Mouse (Mus musculus) spleen, postnatal 36 days (tissue): ENCODE results near the gene Syne2.

Source experiments
- DNase-seq, 2 experiments: peaks; one replicate each; pipeline ENCODE4 v3.0.0; 2022; ENCODE audit warnings: low spot score in 2 of 2, mixed read lengths in 1 of 2

Syne2 gene

DNA sequence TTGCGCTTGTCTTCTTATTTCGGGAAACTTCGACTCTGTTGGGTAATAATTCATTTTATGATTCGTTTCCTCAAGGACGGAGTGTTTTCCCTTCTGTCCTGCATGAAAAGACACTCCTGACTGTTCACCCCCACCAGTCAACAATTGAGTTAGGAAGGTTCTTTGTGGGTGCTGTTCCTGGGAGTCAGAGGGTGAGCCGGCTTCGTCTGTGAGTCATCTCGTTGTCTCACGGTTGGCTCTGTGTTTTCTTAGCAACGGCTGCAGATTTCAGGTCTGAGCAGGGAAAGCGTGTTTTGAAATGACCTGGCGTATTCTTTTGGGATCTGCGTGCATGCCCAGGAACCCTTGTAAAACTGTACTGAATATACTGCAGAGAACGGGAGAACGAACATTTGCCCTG lies 9.8 kb downstream of the Syne2 start:
- DNase-seq: no peak

DNA sequence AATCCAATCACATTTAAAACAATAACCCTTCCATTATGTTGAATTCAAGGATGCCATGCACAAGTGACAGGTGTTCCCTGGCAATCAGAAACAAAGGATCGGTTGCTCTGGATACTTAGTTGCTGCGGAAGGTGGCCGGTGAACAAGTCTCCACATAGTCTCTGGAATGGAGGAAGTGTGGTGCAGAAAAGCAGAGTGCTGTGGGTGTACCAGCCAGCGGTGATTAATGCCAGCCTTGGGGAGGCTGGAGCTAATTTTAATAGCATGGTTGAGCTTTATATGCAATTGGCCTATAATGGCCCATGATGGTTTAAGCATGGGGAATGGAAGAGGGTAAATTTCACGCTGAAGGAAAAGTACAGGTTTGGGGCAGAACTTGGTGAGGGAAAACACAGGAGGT lies 11.7 kb downstream of the Syne2 start:
- no peak for DNase-seq

DNA sequence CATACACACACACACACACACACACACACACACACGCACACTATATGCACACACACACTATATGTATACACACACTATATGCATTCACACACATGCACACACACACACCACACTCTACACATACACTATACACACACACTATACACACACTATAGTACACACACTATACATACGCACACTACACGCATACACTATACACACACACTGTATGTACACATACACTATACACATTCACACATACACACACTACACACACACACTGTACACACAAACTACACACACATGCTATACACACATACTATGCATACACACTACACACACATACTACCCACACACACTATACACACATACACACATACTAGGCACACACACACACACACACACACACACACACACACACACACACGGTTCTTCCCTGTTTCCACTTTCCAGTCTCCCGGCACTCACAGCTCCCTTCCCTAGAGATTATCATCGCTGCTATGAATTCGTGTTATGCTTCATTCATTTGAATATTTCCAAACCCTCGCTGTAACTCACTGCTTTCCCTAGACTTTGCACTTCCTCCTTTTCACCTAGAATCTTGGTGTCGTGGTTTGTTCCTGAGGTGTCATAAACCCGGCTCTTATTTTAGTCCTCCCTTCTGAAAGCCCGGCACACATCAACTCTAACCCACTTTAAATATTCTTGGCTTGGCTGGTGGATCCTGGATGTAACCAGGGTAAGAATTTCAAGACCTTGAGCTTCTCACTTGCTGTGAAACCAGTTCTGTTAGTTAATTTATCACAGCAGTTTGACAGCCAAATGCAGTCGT lies 15.4 kb downstream of the Syne2 start:
- DNase-seq: no peak

DNA sequence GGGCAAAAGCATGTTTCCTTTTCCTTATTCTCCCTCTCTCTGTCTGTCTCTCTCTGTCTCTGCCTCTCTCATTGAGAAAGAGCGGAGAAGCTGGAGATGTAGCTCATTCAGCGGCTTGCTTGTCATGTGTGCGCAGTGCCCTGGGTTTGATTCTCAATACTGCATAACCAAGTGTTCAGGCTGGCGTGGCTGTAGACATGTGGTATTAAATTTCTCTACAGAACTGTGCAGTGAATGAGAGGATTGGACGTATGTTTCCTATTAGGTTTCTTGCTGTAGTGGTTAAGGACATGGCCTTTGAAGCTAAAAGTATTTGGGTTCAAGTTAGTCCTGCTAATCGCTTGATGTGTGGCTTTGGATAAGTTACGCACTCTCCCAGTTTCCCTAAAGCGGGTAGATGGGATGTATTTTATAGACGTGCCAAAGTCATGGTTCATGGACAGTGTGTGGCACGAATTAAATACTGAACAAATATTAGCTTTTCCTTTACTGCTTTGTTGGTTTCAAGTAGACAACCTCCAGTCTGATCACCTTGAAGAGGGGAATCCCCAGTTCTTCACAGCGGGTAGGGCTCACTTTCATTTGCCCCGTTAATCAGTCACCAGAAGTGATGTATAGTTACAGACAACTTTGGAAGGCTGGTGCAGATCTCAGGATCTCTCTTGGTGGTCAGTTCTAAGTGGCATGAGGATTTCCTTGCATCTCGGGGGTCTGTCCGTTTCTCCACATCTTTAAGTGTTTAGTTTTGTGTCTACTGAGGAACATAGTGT lies 16.2 kb downstream of the Syne2 start:
- DNase-seq: no peak

DNA sequence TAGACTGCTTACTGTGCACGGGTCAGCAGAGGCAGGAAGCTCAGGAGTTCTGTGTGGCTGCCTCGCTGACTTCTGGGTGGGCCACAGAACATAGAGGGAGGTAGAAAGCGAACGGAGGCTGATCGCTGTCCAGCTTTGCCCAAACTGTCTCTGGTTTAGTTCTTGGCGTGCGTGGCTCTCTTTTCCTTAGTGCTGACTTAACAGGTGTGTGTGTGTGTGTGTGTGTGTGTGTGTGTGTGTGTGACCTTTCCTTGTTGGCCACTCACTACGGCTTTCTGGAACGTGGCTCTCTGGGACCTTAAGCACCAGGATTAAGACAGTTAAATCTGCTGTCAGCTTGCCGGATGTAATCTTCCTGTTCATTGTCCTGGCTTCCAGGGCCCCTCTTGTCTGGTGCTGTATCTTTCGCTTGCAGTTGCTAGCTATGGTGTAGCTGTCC lies 18.6 kb downstream of the Syne2 start:
- DNase-seq: no peak

DNA sequence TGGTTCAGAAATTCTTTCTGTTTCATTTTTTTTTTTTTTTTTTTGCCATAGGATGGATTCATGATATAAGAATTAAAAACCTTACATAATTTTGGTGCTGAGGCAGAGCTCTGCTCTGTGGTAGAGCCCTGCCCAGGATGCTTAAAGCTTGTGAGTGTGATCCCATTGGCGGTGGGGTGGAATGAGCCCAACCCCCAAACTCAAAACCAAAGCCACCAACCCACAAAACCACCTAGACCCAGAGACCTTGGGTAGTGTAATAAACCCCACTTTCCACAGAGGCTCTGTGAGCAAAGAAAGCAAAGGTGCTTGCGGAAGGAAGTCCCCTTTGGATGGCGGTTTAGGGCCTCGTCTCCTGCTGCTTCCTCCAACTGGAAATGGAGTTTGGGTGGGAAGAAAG lies 19.5 kb downstream of the Syne2 start:
- no peak for DNase-seq

DNA sequence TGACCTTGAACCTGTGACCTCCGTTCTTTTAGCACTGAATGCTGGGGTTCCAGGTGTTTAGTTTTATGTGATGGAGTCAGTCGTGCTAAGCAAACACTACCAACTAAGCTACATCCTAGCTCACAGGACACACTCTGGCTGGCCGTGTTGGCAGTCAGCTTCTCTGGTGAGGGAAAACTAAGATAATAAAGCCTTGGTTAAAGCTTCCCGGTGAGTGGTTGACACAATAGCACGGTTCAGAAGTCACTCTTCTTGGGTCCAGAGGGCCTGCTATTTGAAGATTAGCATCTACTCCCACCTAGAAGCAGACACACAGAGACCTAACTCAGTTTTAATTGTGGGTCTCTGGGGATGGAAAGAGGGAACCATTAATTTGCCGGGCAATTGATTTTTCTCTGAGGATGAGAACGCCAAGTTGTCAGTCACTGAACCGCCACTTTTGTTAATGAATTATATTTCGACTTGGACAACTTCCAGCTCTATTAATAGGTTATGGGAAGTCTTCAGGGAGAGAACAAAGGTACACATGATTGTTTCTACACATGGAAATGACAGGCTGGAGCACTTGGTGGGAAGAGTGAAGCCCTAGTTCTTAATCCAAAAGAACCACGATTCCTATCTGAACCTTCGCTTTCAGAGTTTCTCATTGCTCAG lies 21.3 kb downstream of the Syne2 start:
- DNase-seq: no peak

DNA sequence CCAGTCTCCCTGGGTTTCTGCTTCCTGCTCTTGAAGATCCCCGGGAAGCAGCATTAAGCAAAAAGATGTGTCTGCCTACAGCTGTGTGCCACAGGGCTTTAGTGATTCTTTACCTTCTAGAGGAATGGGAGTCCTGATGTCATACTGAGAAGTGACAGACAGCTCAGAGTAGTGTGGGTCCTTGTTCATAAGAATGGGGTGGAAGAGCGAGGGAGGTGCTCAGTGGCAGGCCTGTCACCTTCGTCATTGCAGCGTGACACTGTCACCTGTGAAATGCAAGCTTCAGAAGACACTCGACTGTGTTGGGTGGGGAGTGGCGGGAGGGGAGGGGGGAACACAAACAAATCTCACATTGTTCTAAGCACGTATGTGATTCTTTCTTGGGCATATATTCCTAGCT lies 23.2 kb downstream of the Syne2 start:
- no peak for DNase-seq

DNA sequence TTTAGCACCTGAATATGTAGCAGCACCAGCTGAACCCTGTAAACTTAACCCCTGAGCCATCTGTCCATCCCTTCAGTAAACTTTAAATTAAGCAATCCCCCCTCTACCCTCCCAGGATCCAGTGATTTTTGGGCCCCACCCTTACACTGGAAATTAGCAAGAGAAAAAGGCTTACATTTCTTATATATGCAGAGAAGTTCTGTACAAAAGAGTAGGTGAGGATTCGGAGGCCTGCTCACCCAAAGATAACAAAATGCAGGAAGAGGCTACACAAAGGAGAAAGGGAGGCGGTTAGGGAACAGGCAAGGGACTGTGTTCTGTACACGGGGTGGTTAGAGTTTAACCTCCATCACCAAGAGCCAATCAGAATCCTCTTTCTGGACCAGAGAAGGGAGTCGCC lies 26.4 kb downstream of the Syne2 start:
- DNase-seq: no peak

DNA sequence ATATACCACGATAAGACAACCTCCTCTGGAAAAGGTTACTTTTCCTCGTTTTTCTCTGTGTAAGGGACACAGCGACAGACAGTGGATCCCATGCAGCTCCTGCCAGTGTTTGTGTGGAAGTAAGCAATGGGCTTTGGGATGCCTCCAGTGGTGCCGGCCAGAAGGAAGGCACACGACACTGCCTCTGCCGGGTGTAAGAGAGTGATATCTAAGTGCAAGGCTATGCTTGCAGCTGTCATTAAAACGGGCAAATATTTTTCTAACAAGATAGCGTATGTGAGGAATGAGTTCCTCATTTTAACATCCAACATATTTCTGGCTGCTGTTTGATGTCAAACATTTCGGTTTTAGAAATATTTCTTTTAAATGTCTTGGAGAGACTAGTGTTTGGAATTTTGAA lies 27.1 kb downstream of the Syne2 start:
- DNase-seq: no peak

DNA sequence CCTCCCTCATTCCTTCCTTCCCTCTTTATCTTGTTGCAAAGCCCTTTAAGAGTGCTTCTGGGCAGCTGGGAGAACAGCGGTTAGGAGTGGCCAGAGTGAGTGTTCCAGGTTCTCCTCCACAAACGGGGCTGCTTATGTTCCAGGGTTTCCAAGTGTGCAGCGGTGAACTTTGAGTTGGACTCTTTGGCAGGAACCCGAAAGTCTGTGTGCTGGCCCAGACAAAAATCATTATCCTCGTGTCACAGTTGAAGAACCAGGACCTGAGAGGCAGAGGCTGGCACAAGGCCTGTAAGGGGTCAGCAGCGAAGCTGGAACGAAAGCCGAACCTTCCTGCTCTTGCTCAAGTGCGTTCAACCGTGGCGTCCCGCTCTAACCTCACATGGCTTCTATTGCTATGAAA lies 28.6 kb downstream of the Syne2 start:
- DNase-seq: no peak

DNA sequence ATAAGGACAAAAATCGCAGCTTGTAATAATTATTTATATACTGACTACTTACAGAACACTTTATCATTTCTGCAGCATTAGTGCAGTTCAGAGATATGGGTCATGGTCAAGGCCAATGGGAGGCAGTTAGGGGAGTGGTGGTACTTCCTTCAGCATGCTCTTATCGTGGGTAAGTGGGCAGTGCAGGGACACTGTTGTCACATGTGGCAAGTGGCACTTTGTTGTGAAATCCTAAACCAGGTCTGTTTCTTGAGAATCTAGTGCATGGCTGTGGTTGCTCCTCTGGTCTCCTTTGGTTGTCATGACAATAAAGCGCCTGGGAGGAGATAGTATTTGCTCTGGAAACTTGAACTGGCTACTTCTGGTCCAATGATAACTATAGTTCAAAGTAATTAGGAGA lies 32.3 kb downstream of the Syne2 start:
- no peak for DNase-seq

DNA sequence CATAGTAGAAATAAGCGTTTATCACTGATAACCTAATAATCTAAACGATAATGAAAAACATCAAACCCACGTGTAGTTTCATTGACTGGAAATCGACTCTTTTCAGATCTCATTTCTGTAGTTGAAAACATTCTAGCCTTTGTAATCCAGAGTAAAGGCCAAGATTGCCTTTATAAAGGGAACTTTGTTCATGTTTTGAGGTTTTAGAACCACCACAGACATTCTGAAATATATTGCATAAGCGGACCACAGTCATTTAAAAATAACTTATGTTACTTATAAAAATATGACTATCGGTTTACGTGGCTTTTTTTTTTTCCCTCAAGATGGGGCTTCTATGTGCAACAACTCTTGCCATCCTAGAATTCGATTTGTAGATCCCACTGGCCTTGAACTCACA lies 33.5 kb downstream of the Syne2 start:
- no peak for DNase-seq

DNA sequence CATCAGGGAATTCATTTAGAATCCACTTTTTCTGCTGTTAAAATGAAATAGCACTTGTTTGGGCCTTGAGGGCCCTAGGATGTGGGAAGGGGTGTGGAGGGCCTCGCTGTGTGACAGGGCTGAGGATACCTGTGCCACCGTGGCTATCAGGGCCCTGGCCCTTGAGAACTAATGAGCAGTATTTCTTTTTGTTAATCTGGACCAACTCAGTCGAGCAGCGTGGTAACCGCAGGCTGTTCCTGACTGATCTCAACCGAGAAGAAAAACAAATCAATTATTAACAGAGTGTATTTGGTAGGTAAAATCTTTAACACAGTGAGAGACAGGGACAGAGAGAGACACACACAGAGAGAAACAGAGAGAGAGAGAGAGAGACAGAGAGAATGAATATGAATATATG lies 34.5 kb downstream of the Syne2 start:
- no peak for DNase-seq

DNA sequence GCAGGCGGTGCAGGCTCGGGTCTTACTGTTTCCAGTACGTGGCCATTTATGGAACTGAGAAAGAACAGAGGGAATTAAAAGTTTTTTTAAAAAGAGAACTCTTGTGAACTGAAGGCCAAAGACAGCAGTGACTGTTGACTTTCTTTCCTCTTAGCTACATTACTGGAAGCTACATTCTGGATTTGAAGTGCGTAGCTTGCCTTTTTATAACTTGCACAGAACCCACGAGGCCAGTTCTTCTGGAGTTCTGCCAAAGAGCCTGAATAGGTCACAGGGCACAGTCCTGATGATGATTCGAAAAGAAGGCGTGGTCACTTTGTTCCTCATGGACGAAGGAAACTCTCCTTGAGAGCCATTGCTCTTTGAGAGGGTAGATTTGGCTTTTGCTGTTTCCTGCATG lies 35.6 kb downstream of the Syne2 start:
- DNase-seq: peak in 1 of 2 experiments; percentile 18

DNA sequence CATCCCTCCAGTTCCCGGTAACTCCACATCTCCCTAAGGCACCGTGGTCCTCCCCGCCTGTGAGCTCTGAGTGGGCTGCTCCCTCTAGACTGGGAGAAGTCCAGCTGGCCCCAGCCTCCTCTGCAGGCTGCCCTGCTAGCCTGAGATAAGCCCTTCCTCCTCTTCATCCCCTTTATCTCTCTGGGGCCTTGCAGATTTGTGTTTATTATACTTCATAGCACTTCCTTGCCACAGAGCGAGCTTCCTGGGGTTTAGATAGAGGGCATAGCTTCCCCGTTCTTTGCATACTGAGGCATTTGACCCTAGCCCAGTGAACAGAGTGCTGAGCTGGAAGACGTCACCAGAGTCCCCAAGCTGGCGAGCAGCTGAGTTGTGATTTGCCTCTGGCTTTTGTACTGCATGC lies 37.1 kb downstream of the Syne2 start:
- peak in 1 of 2 experiments; percentile 3 for DNase-seq

DNA sequence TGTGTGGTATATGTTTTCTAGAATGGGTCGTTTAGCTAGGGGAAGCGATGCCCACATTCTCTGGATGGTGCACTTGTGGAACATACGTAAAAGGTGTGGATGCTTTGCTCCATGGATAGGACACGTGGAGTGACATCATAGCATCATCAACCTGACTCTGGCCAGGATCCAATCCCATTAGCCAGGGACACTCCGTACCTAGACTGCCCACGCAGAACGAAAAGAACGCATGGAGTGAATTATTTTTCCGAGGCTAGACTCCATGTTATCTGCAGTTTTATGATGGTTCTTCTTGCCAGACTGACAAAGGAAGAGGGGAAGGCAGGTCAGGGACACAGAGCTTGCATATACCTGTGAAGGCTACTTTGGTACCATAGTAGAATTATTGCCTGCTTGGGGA lies 37.7 kb downstream of the Syne2 start:
- DNase-seq: no peak

DNA sequence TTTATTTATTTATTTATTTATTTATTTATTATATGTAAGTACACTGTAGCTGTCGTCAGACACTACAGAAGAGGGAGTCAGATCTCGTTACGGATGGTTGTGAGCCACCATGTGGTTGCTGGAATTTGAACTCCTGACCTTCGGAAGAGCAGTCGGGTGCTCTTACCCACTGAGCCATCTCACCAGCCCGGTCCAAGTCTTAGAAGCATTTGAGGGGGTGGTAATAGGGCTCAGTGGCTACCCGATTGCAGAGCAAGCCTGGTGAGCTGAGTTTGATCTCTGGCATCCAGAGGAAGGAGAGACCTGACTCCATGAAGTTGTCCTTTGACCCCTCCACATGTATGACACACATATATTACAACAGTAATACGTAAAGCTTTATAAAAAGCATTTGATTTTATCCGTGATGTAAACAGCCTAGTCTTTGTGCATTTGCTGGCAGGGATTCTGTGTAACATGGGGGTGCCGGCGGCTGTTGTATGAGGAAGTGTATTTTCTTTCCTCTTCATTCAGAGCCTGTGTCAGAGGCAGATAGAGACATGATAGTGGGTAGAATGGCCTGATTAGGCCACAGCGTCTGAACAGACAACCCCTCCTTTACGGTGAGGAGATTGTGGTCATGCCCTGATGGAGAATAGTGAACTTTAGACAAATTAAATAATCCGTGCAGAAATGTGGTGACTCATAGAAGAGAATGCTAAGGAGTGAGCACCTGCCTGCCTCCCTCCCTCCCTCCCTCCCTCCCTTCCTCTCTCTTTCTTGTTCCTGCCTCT lies 38.3 kb downstream of the Syne2 start:
- DNase-seq: no peak

DNA sequence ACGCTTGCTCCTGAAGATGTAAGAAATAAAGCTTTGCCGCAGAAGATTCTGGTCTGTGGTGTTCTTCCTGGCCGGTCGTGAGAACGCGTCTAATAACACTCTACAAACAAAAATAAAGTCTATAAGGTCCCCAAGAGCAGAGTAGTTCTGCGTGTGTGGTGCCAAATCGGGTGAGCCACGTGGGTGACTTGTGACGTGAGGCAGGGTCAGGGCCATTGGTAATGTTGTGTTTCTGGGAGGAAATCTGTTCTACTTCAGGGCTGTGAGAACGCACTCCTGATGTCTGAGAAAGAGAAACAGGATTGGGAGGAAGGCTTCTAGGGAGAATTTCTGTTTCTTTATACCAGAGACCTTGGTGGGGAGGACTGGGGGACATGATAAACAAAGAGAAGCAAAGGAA lies 42.0 kb downstream of the Syne2 start:
- DNase-seq: no peak

DNA sequence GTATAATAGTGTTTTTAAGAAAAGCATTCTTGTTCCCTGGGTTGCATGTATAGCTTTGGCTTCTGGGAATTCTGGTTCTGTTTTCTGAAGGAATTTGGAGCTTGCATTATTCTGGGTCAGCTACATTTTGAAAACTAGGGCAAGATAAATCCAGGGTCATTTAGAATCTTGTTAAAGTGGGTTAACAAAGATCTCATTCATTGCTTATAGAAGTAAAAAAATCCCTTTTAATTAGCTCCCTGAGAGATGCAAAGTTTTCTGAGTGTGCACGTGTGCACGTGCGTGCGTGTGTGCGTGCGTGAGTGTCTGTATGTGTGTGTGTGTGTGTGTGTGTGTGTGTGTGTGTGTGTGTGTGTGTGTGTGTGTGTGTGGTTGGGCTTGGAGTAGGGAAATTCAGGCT lies 42.9 kb downstream of the Syne2 start:
- DNase-seq: no peak

DNA sequence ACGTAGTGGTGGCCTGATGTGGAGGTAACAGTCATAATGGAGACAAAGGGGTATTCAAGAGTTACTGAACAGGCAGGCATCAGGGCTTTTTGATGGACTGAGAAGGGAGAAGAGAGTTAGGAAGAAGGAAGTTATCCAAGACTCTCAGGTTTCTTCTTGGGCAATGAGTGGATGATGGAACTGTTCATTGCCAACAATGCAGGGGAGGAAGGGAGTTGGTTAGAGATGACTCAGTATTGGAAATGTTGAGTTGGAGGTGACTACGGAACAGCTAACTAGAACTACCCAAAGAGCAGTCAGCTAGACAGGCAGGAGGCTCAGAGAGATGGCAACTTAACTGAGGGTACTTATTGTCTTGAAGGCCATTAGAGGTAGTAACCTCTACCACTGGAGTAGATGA lies 47.2 kb downstream of the Syne2 start:
- no peak for DNase-seq
